Mouse (Mus musculus) erythroblast, embryonic 14.5 days (primary cell): Measurements from ENCODE around the gene Ccdc152. TPM values are rescaled to one million over a fixed set of nuclear protein-coding genes. Genes with fewer than 3 reads are reported as not detected.

ENCODE experiments used
- H3K27me3 ChIP-seq: 2 replicates; pipeline ENCODE4 v1.6.1; 2012; ENCODE audit warnings: inconsistent platforms; ENCODE audit not compliant: control insufficient read depth
- H3K36me3 ChIP-seq: 2 replicates; pipeline ENCODE4 v1.6.1; 2012; ENCODE audit warnings: mild to moderate bottlenecking, inconsistent platforms; ENCODE audit not compliant: control insufficient read depth
- H3K4me1 ChIP-seq: 2 replicates; pipeline ENCODE4 v1.6.1; 2012; ENCODE audit warnings: inconsistent platforms; ENCODE audit not compliant: control insufficient read depth
- H3K4me3 ChIP-seq: replicated peaks from 2 replicates; pipeline ENCODE3; 2012; ENCODE audit warnings: moderate library complexity, mild to moderate bottlenecking, inconsistent platforms
- H3K9me3 ChIP-seq: 2 replicates; pipeline ENCODE4 v1.6.1; 2012; ENCODE audit warnings: low read length, inconsistent platforms, mixed read lengths; ENCODE audit not compliant: control insufficient read depth
- GATA1 ChIP-seq: IDR thresholded peaks from 2 replicates; pipeline ENCODE4 v1.6.1; 2012; ENCODE audit warnings: low read length, inconsistent platforms, mixed read lengths
- TAL1 ChIP-seq: IDR thresholded peaks from 3 replicates; pipeline ENCODE4 v1.6.1; 2012; ENCODE audit warnings: low read length, inconsistent platforms, mixed read lengths
- polyA plus RNA-seq: library from polyadenylated mRNA; stranded (reverse); fragments of >175 nt; gene quantifications from 2 replicates; pipeline ENCODE4 v1.2.3, GENCODE M21; 2012

Gene Ccdc152
- polyA plus RNA-seq, result not detected in 2 replicates

DNA sequence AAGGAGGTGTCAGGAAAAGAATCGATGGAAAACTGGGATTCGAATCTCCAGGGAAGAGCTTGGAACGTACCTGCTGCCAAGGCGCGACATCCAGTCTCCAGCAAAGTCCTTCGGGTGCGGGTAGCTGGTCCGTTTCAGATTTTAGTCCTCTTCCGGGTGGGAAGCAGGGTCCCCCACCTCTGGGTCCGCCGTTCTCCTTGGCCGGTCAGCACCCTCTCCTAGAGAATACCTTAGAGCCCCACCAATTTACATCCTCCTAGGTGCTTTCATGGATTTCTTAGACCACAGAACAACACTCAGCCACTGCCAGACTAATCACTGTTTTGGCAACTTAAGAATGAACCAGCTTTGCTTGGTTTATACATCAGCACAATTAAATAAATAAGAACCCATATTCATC is at the start of gene Ccdc152:
Ccdc152 (minus strand) TSS at position 101 of the 400 bp plus-strand sequence.
- TF ChIP-seq GATA1 (no peak), TAL1 (no peak)
- Histone ChIP-seq H3K4me3 (no peak within 1 kb of the TSS), H3K9me3 (no peaks in the 10 kb centered on the region), H3K36me3 (no peaks in the 10 kb centered on the region), H3K4me1 (no peaks in the 10 kb centered on the region), H3K27me3 (no peaks in the 10 kb centered on the region)

DNA sequence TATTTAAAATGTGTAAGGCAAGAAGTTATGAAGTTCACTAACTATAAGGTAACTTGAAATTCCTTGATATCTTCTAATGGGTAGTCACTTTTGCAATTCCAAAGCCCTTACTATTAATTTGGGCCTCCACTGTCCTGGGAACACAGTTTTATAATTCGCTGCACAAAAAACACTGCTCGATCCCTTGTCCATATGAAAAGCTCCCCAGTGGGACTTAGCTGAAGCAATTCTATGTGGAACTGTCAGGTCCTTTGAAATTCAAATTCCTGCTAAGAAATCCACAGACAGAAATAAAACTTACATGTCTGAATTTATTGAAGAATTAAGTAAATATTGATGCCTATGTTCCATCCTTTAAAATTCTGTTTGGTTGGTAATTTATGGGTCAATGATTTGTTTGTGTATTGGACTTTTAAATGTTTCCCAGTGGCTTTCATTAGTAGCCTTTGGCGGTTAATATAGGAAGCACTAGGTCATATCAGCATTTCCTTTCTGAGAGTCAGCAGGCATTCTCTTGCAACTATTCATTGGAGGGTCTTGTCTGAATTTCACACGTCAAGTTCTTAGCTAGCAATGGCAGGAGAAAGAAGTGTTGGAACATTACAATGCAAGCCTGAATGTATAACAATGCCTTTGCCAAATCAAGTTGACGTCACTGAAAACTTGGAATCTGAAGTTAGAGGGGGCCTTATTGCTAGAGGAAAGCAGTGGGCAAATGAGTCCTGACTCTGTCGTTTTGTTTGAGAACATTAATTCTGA is 46.2 kb upstream of the Ccdc152 start:
- no peaks in the 10 kb centered on the region for H3K36me3 ChIP-seq
- no peak overlapping the region for H3K4me3 ChIP-seq
- H3K27me3 ChIP-seq, result no peaks in the 10 kb centered on the region
- TF ChIP-seq TAL1, result no peak
- TF ChIP-seq GATA1, result no peak
- no peaks in the 10 kb centered on the region for H3K4me1 ChIP-seq
- H3K9me3 ChIP-seq, result no peaks in the 10 kb centered on the region

DNA sequence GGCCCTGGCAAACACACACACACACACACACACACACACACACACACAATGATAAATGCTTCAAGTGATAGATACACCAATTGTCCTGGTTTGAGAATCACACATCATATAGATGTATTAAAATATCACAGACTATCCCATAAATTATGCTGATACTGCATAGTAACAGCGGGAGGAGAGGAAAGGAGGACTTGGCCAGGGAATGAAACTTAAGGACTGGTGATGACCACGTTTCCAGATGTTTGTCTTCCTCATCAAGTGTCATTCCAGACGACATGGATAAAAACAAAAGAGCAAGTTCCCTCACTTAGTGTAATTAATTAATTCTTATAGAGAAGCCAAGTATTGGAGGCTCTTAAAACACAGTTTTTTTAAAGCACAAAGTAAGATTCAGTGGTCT is 43.4 kb upstream of the Ccdc152 start:
- Histone ChIP-seq H3K4me1 (no peaks in the 10 kb centered on the region), H3K9me3 (no peaks in the 10 kb centered on the region), H3K4me3 (no peak overlapping the region), H3K27me3 (no peaks in the 10 kb centered on the region), H3K36me3 (no peaks in the 10 kb centered on the region)
- TF ChIP-seq GATA1 (no peak), TAL1 (no peak)

DNA sequence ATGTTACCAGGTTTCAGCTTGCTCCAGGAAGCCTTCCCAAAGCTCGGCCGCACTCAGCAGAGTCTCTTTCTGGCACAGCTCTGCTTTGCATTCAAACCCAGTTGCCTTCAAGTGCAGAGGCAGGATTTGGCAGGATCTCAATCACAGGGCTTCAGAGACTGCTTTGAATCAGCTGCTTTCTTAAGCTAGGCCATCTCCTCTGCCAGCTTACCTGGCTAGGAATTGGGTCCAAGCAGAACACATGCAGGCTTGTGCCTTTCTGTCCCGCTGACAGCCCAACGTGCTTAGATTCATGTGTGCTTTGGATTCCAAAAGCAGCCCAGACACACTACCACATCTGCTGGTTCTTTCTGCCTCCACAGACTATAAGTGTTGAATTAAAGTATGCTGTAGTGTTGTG is 41.2 kb upstream of the Ccdc152 start:
- H3K9me3 ChIP-seq, result no peaks in the 10 kb centered on the region
- H3K4me3 ChIP-seq, result no peak overlapping the region
- TF ChIP-seq TAL1 (no peak), GATA1 (no peak)
- no peaks in the 10 kb centered on the region for H3K4me1 ChIP-seq
- no peaks in the 10 kb centered on the region for H3K27me3 ChIP-seq
- H3K36me3 ChIP-seq, result no peaks in the 10 kb centered on the region

DNA sequence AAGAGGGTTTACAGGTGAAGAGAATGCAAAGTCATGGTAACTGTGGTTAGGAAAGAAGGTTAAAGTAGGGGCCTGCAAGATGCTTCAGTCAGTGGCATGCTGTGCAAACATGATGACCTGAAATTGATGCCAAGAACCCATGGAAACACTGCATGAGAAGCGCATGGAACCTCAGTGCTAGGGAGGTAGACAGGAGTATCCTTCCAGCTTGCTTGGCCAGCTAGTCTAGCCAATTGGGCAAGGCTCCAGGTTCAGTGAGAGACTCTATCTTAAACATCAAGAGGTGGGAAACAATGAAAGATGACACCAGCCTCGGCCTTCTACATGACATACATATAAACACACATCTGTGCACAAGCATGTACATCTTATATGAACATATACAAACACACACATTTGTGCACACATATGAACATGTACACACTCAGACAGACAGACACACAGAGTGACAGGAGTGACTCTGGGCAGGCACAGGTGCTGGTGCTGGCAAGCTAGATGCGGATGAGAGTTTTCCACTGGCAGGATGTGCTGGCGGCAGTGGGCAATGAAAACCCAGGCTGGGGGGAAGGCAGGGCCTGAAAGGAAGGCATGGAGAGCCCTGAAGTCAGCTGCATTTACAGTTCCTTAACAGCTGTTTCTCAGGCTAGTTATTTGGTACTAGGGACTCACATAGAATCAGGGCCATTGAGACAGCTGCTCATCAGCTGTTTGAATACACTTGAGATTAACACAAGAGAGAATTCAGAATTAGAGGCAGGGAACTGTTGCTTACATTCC is 38.7 kb upstream of the Ccdc152 start:
- no peaks in the 10 kb centered on the region; the same call in 1 of the 2 replicates for H3K36me3 ChIP-seq
- no peaks in the 10 kb centered on the region for H3K27me3 ChIP-seq
- no peak for TF ChIP-seq TAL1
- TF ChIP-seq GATA1, result no peak
- no peaks in the 10 kb centered on the region for H3K4me1 ChIP-seq
- H3K9me3 ChIP-seq, result no peaks in the 10 kb centered on the region
- H3K4me3 ChIP-seq, result no peak overlapping the region

DNA sequence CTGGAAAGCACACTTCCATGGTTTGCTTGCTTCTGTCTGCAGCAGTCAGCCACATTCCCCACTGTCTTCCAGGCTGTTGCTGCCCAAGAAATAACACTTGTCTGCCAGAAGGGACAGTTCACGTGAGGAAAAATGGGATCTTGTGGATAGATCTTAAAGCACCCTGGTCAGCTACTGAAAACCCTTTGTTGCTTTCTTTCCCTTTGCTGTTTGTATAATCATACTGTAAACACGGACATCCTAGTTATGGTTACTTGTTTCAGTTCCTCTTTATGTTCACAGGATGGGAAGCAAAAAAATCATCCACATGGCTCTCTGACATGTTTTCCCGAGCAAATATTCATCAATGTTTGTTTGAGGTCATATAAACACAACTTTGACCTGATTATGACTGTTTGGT is 36.5 kb upstream of the Ccdc152 start:
- H3K36me3 ChIP-seq, result no peaks in the 10 kb centered on the region; the same call in 1 of the 2 replicates
- no peak for TF ChIP-seq TAL1
- TF ChIP-seq GATA1, result no peak
- no peak overlapping the region for H3K4me3 ChIP-seq
- no peaks in the 10 kb centered on the region for H3K27me3 ChIP-seq
- H3K4me1 ChIP-seq, result no peaks in the 10 kb centered on the region
- H3K9me3 ChIP-seq, result no peaks in the 10 kb centered on the region

DNA sequence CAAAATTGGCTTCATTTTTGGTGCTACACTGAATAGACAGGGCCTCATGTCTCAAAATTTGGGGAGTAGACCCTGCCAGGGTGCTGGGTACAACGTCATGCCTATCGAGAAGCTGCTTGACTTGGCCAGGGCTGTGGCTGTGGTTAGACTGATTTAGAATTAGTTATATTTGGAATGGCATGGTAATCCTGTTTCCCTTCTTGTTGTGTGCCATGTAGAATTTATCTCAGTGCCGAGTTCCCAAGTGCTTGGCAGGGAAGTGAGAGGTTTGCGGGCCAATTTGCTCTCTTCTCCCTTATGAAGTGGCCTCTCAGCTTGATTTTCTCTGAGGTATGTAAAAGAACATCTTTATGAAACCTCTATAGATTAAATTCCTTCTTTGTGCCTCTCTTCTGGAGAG is 29.2 kb upstream of the Ccdc152 start:
- TF ChIP-seq GATA1, result no peak
- TF ChIP-seq TAL1, result no peak

DNA sequence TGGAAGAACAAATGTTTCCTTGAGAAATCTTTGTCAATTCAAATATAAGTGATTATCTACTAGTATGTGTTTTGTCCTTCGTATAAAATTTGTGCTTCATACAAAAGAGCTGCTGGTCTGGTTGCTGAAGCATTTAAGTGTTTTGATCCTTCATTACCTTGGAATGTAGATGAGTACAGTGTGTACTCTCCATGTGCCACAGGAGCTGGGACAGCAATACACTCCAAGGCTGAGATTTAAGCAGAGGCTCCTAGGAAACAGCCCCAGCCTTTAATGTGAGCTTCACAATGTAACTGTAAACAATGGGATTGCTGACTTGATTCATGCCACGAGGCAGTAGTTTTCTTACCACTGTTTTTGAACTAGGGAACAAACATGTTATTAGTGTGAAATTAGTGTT is 28.5 kb upstream of the Ccdc152 start:
- no peaks in the 10 kb centered on the region for H3K4me1 ChIP-seq
- TF ChIP-seq GATA1, result no peak
- TF ChIP-seq TAL1, result no peak
- no peaks in the 10 kb centered on the region for H3K9me3 ChIP-seq

More for the DNA sequence above, 29.2 kb upstream of the Ccdc152 start:
- Histone ChIP-seq H3K9me3 (no peaks in the 10 kb centered on the region), H3K36me3 (no peaks in the 10 kb centered on the region; the same call in 1 of the 2 replicates), H3K27me3 (no peaks in the 10 kb centered on the region), H3K4me3 (no peak overlapping the region), H3K4me1 (no peaks in the 10 kb centered on the region)

DNA sequence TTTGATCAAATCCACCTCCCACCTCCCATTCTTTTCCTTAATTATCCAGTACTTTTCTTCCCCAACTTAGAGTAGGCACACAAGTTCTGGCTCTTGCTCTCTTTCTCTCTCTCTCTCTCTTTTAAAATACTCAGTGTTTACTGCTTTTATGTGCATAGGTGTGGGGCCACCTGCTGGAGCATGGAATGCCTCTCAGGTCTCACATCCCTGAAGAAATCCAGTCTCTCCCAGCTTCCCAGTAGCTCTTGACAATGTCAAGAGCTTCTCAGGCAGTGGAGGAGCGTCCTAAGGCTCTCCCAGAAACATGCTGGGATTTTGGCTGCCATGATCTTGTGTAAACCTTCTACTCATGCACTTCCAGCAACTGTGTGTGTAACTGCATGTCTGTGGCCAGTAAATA is 27.0 kb upstream of the Ccdc152 start:
- Histone ChIP-seq H3K27me3 (no peaks in the 10 kb centered on the region), H3K4me3 (no peak overlapping the region), H3K4me1 (no peaks in the 10 kb centered on the region), H3K36me3 (no peaks in the 10 kb centered on the region), H3K9me3 (no peaks in the 10 kb centered on the region)
- TF ChIP-seq TAL1 (no peak), GATA1 (no peak)

More for the DNA sequence above, 28.5 kb upstream of the Ccdc152 start:
- Histone ChIP-seq H3K36me3 (no peaks in the 10 kb centered on the region), H3K27me3 (no peaks in the 10 kb centered on the region), H3K4me3 (no peak overlapping the region)
